Mouse (Mus musculus): ENCODE data around the gene Gm28372. TPM values are rescaled to one million over a fixed set of nuclear protein-coding genes. Genes with fewer than 3 reads are reported as not detected.

Gm28372 gene
- total RNA-seq, 1 experiment = not detected

- TF ChIP-seq ZNF384 (IDR thresholded peaks at IDR 0.05; ENCODE audit: low read depth, low read length) = no peak
- no peak for TF ChIP-seq HCFC1 (IDR thresholded peaks at IDR 0.05; ENCODE audit: borderline replicate concordance, insufficient read depth, low read length)
- TF ChIP-seq MAFK (IDR thresholded peaks at IDR 0.05; ENCODE audit: insufficient read depth, low read depth, low read length) = no peak
- TF ChIP-seq CHD2 (IDR thresholded peaks at IDR 0.05; ENCODE audit: low read depth, low read length) = no peak
- TF ChIP-seq ZC3H11A (IDR thresholded peaks at IDR 0.05; ENCODE audit: borderline replicate concordance, low read depth, low read length) = no peak
- no peak for DNase-seq (ENCODE audit: low read depth, low spot score)
- no peak overlapping the region for H3K4me3 ChIP-seq (ENCODE audit: insufficient read depth in 1 of 2, low read depth in 1 of 2, low read length in 2 of 2, poor library complexity in 1 of 2, severe bottlenecking in 1 of 2)
- peaks cover 0 to 2% of the 10 kb centered on the region in 2 experiments; a peak in 1 of 4 replicates for H3K4me1 ChIP-seq (ENCODE audit: control insufficient read depth in 2 of 2, insufficient read depth in 2 of 2, low read length in 2 of 2, poor library complexity in 1 of 2)
- no peak overlapping the region for H3K27ac ChIP-seq (ENCODE audit: insufficient read depth, low read depth, low read length, poor library complexity, severe bottlenecking)
- in situ Hi-C loops (cut with MboI; ENCODE audit: low sequenced_read_pairs in 2 of 2, unreplicated experiment in 2 of 2) = no loop called here
- H3K9me3 ChIP-seq (ENCODE audit: control insufficient read depth, insufficient read depth, low read depth, low read length) = no peaks in the 10 kb centered on the region
- H3K9ac ChIP-seq (ENCODE audit: insufficient read depth, low read depth, low read length, poor library complexity, severe bottlenecking) = no peak overlapping the region
- H3K36me3 ChIP-seq (ENCODE audit: control insufficient read depth, insufficient read depth, low read length, poor library complexity, severe bottlenecking) = no peaks in the 10 kb centered on the region
Measured at GRCm38 (mm10) chr2:130408194-130408593, 3.2 kb downstream of the Gm28372 start.

GRCm38 (mm10) chr2:130411558-130412495 is 6.8 kb downstream of the Gm28372 start:
- no peak for TF ChIP-seq MAFK (IDR thresholded peaks at IDR 0.05; ENCODE audit: insufficient read depth, low read depth, low read length)
- TF ChIP-seq ZC3H11A (IDR thresholded peaks at IDR 0.05; ENCODE audit: borderline replicate concordance, low read depth, low read length) = peak; percentile 49
- in situ Hi-C loops (cut with MboI; ENCODE audit: low sequenced_read_pairs in 2 of 2, unreplicated experiment in 2 of 2) = no loop called here
- no peaks in the 10 kb centered on the region for H3K9me3 ChIP-seq (ENCODE audit: control insufficient read depth, insufficient read depth, low read depth, low read length)
- no peak overlapping the region for H3K9ac ChIP-seq (ENCODE audit: insufficient read depth, low read depth, low read length, poor library complexity, severe bottlenecking)
- H3K4me3 ChIP-seq (ENCODE audit: insufficient read depth in 1 of 2, low read depth in 1 of 2, low read length in 2 of 2, poor library complexity in 1 of 2, severe bottlenecking in 1 of 2) = no peak overlapping the region
- peak; percentile 64 for DNase-seq (ENCODE audit: low read depth, low spot score)
- H3K36me3 ChIP-seq (ENCODE audit: control insufficient read depth, insufficient read depth, low read length, poor library complexity, severe bottlenecking) = no peaks in the 10 kb centered on the region
- peaks cover 0 to 2% of the 10 kb centered on the region in 2 experiments; a peak in 1 of 4 replicates for H3K4me1 ChIP-seq (ENCODE audit: control insufficient read depth in 2 of 2, insufficient read depth in 2 of 2, low read length in 2 of 2, poor library complexity in 1 of 2)
- H3K27ac ChIP-seq (ENCODE audit: insufficient read depth, low read depth, low read length, poor library complexity, severe bottlenecking) = no peak overlapping the region

- no peaks in the 10 kb centered on the region for H3K9me3 ChIP-seq (ENCODE audit: control insufficient read depth, insufficient read depth, low read depth, low read length)
- peaks cover 0 to 2% of the 10 kb centered on the region in 2 experiments; a peak in 1 of 4 replicates for H3K4me1 ChIP-seq (ENCODE audit: control insufficient read depth in 2 of 2, insufficient read depth in 2 of 2, low read length in 2 of 2, poor library complexity in 1 of 2)
- no peak for TF ChIP-seq HCFC1 (IDR thresholded peaks at IDR 0.05; ENCODE audit: borderline replicate concordance, insufficient read depth, low read length)
- TF ChIP-seq MAFK (IDR thresholded peaks at IDR 0.05; ENCODE audit: insufficient read depth, low read depth, low read length) = no peak
- H3K4me3 ChIP-seq (ENCODE audit: insufficient read depth in 1 of 2, low read depth in 1 of 2, low read length in 2 of 2, poor library complexity in 1 of 2, severe bottlenecking in 1 of 2) = no peak overlapping the region
- no peak overlapping the region for H3K9ac ChIP-seq (ENCODE audit: insufficient read depth, low read depth, low read length, poor library complexity, severe bottlenecking)
- no peak overlapping the region for H3K27ac ChIP-seq (ENCODE audit: insufficient read depth, low read depth, low read length, poor library complexity, severe bottlenecking)
- in situ Hi-C loops (cut with MboI; ENCODE audit: low sequenced_read_pairs in 2 of 2, unreplicated experiment in 2 of 2) = no loop called here
- H3K36me3 ChIP-seq (ENCODE audit: control insufficient read depth, insufficient read depth, low read length, poor library complexity, severe bottlenecking) = no peaks in the 10 kb centered on the region
- no peak for DNase-seq (ENCODE audit: low read depth, low spot score)
Measured at GRCm38 (mm10) chr2:130412775-130413174, 7.7 kb downstream of the Gm28372 start.

GRCm38 (mm10) chr2:130414094-130414856 is 9.2 kb downstream of the Gm28372 start:
- Histone ChIP-seq H3K36me3 (ENCODE audit: control insufficient read depth, insufficient read depth, low read length, poor library complexity, severe bottlenecking) (peaks cover 4% of the 10 kb centered on the region; the same call in 1 of the 2 replicates), H3K4me1 (ENCODE audit: control insufficient read depth in 2 of 2, insufficient read depth in 2 of 2, low read length in 2 of 2, poor library complexity in 1 of 2) (peaks cover 0 to 5% of the 10 kb centered on the region in 2 experiments; a peak in 1 of 4 replicates), H3K27ac (ENCODE audit: insufficient read depth, low read depth, low read length, poor library complexity, severe bottlenecking) (no peak overlapping the region), H3K9me3 (ENCODE audit: control insufficient read depth, insufficient read depth, low read depth, low read length) (no peaks in the 10 kb centered on the region), H3K4me3 (ENCODE audit: insufficient read depth in 1 of 2, low read depth in 1 of 2, low read length in 2 of 2, poor library complexity in 1 of 2, severe bottlenecking in 1 of 2) (no peak overlapping the region), H3K9ac (ENCODE audit: insufficient read depth, low read depth, low read length, poor library complexity, severe bottlenecking) (no peak overlapping the region)
- TF ChIP-seq MAFK (IDR thresholded peaks at IDR 0.05; ENCODE audit: insufficient read depth, low read depth, low read length) (no peak), ZC3H11A (IDR thresholded peaks at IDR 0.05; ENCODE audit: borderline replicate concordance, low read depth, low read length) (no peak), CHD2 (IDR thresholded peaks at IDR 0.05; ENCODE audit: low read depth, low read length) (no peak), HCFC1 (IDR thresholded peaks at IDR 0.05; ENCODE audit: borderline replicate concordance, insufficient read depth, low read length) (no peak), ZNF384 (IDR thresholded peaks at IDR 0.05; ENCODE audit: low read depth, low read length) (no peak)
- in situ Hi-C loops (cut with MboI; ENCODE audit: low sequenced_read_pairs in 2 of 2, unreplicated experiment in 2 of 2) = no loop called here
- DNase-seq (ENCODE audit: low read depth, low spot score) = no peak

Measured in ES-E14 (cell line).